Mouse (Mus musculus): ENCODE data around the gene Trim28. TPM values are rescaled to one million over a fixed set of nuclear protein-coding genes. Genes with fewer than 3 reads are reported as not detected.

The Trim28 gene
- total and polyA plus RNA-seq, 3 experiments, result 104 to 1,160 (median 702) TPM

- TF ChIP-seq ZMIZ1 (IDR thresholded peaks at IDR 0.05; ENCODE audit: low read depth, low read length), result 0 out of 2 replicates have a peak, but pooled peaks have one; percentile 40
- peak; percentile 11; the same call in 1 of the 2 replicates for TF ChIP-seq POLR2AphosphoS2 (IDR thresholded peaks at IDR 0.05; ENCODE audit: low read length)
- no peak for TF ChIP-seq ETS1 (IDR thresholded peaks at IDR 0.05; ENCODE audit: low read depth, low read length)
- peaks cover 11 to 19% of the 10 kb centered on the region in 2 experiments for H3K36me3 ChIP-seq (ENCODE audit: control insufficient read depth in 1 of 2, insufficient read depth in 2 of 2, low read length in 2 of 2)
- peaks cover 21% of the 10 kb centered on the region for H3K79me2 ChIP-seq (ENCODE audit: control insufficient read depth, insufficient read depth, low read length, poor library complexity)
- H3K9me3 ChIP-seq (replicated peaks; ENCODE audit: insufficient read depth, low read length), result no peaks in the 10 kb centered on the region
- no peak overlapping the region for H3K4me3 ChIP-seq (ENCODE audit: control insufficient read depth in 1 of 2, insufficient read depth in 1 of 2, low read depth in 2 of 2, low read length in 2 of 2)
- peaks cover 0 to 21% of the 10 kb centered on the region in 2 experiments; a peak in 1 of 4 replicates for H3K4me1 ChIP-seq (ENCODE audit: control insufficient read depth in 1 of 2, insufficient read depth in 2 of 2, low read length in 2 of 2)
- H3K9ac ChIP-seq (ENCODE audit: control insufficient read depth, low read depth, low read length, poor library complexity, severe bottlenecking), result no peak overlapping the region
- H3K27me3 ChIP-seq (ENCODE audit: control insufficient read depth in 1 of 2, insufficient read depth in 2 of 2, low read length in 2 of 2), result no peaks in the 10 kb centered on the region
- no peak overlapping the region for H3K27ac ChIP-seq (ENCODE audit: control insufficient read depth, low read depth, low read length)
- DNase-seq (ENCODE audit: low read depth, low spot score), result no peak
Observed at GRCm38 (mm10) chr7:13031983-13032382, 33.1 kb downstream of the Trim28 start.

- Histone ChIP-seq H3K9me3 (replicated peaks; ENCODE audit: insufficient read depth, low read length) (no peaks in the 10 kb centered on the region), H3K9ac (ENCODE audit: control insufficient read depth, low read depth, low read length, poor library complexity, severe bottlenecking) (no peak overlapping the region), H3K27ac (ENCODE audit: control insufficient read depth, low read depth, low read length) (no peak overlapping the region), H3K36me3 (ENCODE audit: control insufficient read depth in 1 of 2, insufficient read depth in 2 of 2, low read length in 2 of 2) (peaks cover 7 to 13% of the 10 kb centered on the region in 2 experiments), H3K4me3 (ENCODE audit: control insufficient read depth in 1 of 2, insufficient read depth in 1 of 2, low read depth in 2 of 2, low read length in 2 of 2) (no peak overlapping the region), H3K79me2 (ENCODE audit: control insufficient read depth, insufficient read depth, low read length, poor library complexity) (peaks cover 24% of the 10 kb centered on the region), H3K27me3 (ENCODE audit: control insufficient read depth in 1 of 2, insufficient read depth in 2 of 2, low read length in 2 of 2) (no peaks in the 10 kb centered on the region), H3K4me1 (ENCODE audit: control insufficient read depth in 1 of 2, insufficient read depth in 2 of 2, low read length in 2 of 2) (peaks cover 0 to 19% of the 10 kb centered on the region in 2 experiments; a peak in 1 of 4 replicates)
- peak; percentile 34 for DNase-seq (ENCODE audit: low read depth, low spot score)
- TF ChIP-seq RCOR1 (IDR thresholded peaks at IDR 0.05; ENCODE audit: low read depth, low read length) (no peak), ZNF384 (IDR thresholded peaks at IDR 0.05; ENCODE audit: low read depth, low read length) (no peak), GABPA (IDR thresholded peaks at IDR 0.05; ENCODE audit: low read depth, low read length) (no peak), MAFK (IDR thresholded peaks at IDR 0.05; ENCODE audit: borderline replicate concordance, low read depth, low read length) (no peak), MEF2A (IDR thresholded peaks at IDR 0.05; ENCODE audit: extremely low read depth, insufficient replicate concordance, low read depth, low read length, poor library complexity, severe bottlenecking) (no peak), MYB (IDR thresholded peaks at IDR 0.05; ENCODE audit: low read depth, low read length) (no peak), TBP (IDR thresholded peaks at IDR 0.05; ENCODE audit: low read depth, low read length) (no peak), MYC (IDR thresholded peaks at IDR 0.05; ENCODE audit: low read depth, low read length) (no peak), ZC3H11A (IDR thresholded peaks at IDR 0.05; ENCODE audit: low read depth, low read length) (no peak), JUND (IDR thresholded peaks at IDR 0.05; ENCODE audit: low read depth, low read length) (no peak), CTCF (IDR thresholded peaks at IDR 0.05 in 2 of 3, conservative IDR thresholded peaks at IDR 0.05 in 1 of 3; ENCODE audit: control insufficient read depth in 1 of 3, insufficient read depth in 1 of 3, low read depth in 2 of 3, low read length in 3 of 3, poor library complexity in 1 of 3, severe bottlenecking in 1 of 3) (no peak), GATA1 (IDR thresholded peaks at IDR 0.05; ENCODE audit: low read depth, low read length) (no peak), BHLHE40 (IDR thresholded peaks at IDR 0.05; ENCODE audit: borderline replicate concordance, low read depth, low read length) (no peak), NRF1 (IDR thresholded peaks at IDR 0.05; ENCODE audit: insufficient read depth, low read depth, low read length, poor library complexity, severe bottlenecking) (no peak), RAD21 (IDR thresholded peaks at IDR 0.05; ENCODE audit: low read depth, low read length) (no peak), POLR2AphosphoS5 (IDR thresholded peaks at IDR 0.05; ENCODE audit: borderline replicate concordance, low read depth, low read length) (no peak), E2F4 (IDR thresholded peaks at IDR 0.05; ENCODE audit: borderline replicate concordance, low read depth, low read length) (no peak), CHD1 (IDR thresholded peaks at IDR 0.05; ENCODE audit: low read depth, low read length) (no peak), TCF12 (IDR thresholded peaks at IDR 0.05; ENCODE audit: low read depth, low read length) (no peak)
Observed at GRCm38 (mm10) chr7:13032541-13032940, 33.6 kb downstream of the Trim28 start.

All from MEL (cell line).